Mouse (Mus musculus) thymus, postnatal 0 days (tissue): ENCODE measurements at regions not wholly inside any gene's neighbourhood (a gene's known extent, or its start where the extent isn't known, plus 50 kb on each side); places are given as distances from the start of the nearest gene placed in this dataset.

Source experiments
- DNase-seq: peaks from one replicate; pipeline ENCODE4 v3.0.0-alpha.2; 2015; ENCODE audit warnings: low spot score

- no peak for DNase-seq
Measured at GRCm38 (mm10) chr10:20780946-20781345, 56.1 kb upstream of the Pde7b start.

DNA sequence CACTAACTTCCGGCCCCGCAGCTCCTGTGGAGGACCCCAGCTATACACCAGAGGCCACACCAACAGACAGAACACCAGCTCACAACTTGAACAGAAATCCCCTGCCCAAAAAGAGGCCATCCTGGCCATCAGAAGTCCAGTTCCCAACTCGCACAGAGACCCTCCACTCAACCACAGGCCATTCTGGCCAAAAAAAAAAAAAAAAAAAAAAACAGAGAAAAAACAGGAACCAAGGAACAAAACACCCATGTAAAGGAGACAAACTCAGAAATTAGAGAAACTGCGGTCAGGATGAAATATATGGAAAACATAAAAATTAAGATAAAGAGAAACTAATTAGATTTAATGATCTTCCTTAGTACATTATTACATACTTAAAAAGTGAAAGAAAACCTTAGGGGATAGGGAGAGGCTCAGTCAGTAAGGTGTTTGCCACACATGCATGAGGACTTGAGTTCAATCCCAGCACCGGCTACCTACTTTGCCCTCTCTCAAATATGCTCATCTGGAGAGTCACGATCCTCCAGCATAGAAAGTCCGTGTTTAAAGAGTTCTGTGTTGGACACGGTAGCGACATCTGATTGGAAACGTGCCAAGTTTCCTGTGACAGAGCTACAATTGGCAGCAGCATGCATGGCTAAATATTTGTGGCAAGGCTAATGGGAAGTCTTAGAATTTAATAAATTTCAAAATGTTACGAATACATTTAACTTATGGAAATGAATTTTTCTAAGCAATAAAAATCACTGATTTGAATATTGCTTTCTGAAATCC, 51.9 kb upstream of the Pde7b start:
- DNase-seq: no peak

- no peak for DNase-seq
Measured at GRCm38 (mm10) chr10:20775731-20776429, 51.0 kb upstream of the Pde7b start.
